Mouse (Mus musculus) heart, embryonic 13.5 days (tissue): ENCODE measurements at regions not wholly inside any gene's neighbourhood (a gene's known extent, or its start where the extent isn't known, plus 50 kb on each side); places are given as distances from the start of the nearest gene placed in this dataset.

Experiments
- ATAC-seq: fragments of 200-750 bp; cut with Nextera tagmentation; 2 replicates; pipeline ENCODE4 v1.8.0; 2017; ENCODE audit warnings: moderate TSS enrichment; ENCODE audit not compliant: insufficient number of reproducible peaks, low FRiP score, low TSS enrichment; ENCODE audit errors: extremely low read depth
- H3K27ac ChIP-seq: fragments of 300-500 bp; sonication (generic); replicated peaks from 2 replicates; pipeline ENCODE4 v1.5.1; 2015; ENCODE audit warnings: moderate library complexity, mild to moderate bottlenecking, inconsistent platforms
- H3K27me3 ChIP-seq: fragments of 300-500 bp; sonication (generic); replicated peaks from 2 replicates; pipeline ENCODE4 v1.6.1; 2015; ENCODE audit warnings: mild to moderate bottlenecking, inconsistent platforms
- H3K36me3 ChIP-seq: fragments of 300-500 bp; sonication (generic); 2 replicates; pipeline ENCODE4 v1.6.1; 2015; ENCODE audit warnings: mild to moderate bottlenecking, inconsistent platforms
- H3K4me1 ChIP-seq: fragments of 300-500 bp; sonication (generic); 2 replicates; pipeline ENCODE4 v1.6.1; 2015; ENCODE audit warnings: inconsistent platforms
- H3K4me2 ChIP-seq: fragments of 300-500 bp; sonication (generic); 2 replicates; pipeline ENCODE4 v1.6.1; 2015; ENCODE audit warnings: inconsistent platforms, mild to moderate bottlenecking, moderate library complexity
- H3K4me3 ChIP-seq: fragments of 300-500 bp; sonication (generic); 2 replicates; pipeline ENCODE4 v1.5.1; 2015; ENCODE audit warnings: moderate library complexity, mild to moderate bottlenecking, inconsistent platforms
- H3K9ac ChIP-seq: fragments of 300-500 bp; sonication (generic); 2 replicates; pipeline ENCODE4 v1.6.1; 2015; ENCODE audit warnings: inconsistent platforms, mild to moderate bottlenecking, moderate library complexity
- H3K9me3 ChIP-seq: fragments of 300-500 bp; sonication (generic); 2 replicates; pipeline ENCODE4 v1.6.1; 2016; ENCODE audit warnings: inconsistent platforms
- WGBS: fragments of 180-500 bp; shearing (Covaris S2); methylation state at CpG from one replicate; pipeline ENCODE4 v1.1.7; 2015; ENCODE audit warnings: mixed read lengths; 5-methylcytosine and 5-hydroxymethylcytosine counted together

DNA sequence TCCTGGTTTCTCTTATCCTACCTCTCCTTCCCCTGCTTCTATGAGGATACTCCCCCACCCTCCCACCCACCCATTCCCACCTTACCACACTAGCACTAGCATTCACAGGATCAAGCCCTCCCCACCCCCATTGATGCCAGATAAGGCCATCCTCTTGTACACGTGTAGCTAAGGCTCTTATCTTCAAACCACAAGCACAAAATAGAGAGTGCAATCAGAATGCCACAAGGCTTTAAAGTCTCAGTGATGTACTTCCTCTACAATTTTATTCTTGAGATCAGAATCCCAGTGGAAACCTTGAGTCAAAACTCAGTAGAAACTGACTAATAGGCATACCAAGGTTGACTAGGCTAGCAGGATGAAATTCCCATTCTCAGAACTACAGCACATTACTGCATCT is 348.4 kb downstream of the Speer2 start:
- no peaks in the 10 kb centered on the region for H3K4me1 ChIP-seq
- H3K27ac ChIP-seq: no peak overlapping the region
- H3K27me3 ChIP-seq: no peaks in the 10 kb centered on the region
- no peak for ATAC-seq
- no peaks in the 10 kb centered on the region for H3K9me3 ChIP-seq
- no peak overlapping the region for H3K4me2 ChIP-seq
- no peaks in the 10 kb centered on the region for H3K36me3 ChIP-seq
- H3K9ac ChIP-seq: no peak overlapping the region
- H3K4me3 ChIP-seq: no peak overlapping the region
- 4% methylated on average over 1 of the region's 1 CpGs for WGBS

DNA sequence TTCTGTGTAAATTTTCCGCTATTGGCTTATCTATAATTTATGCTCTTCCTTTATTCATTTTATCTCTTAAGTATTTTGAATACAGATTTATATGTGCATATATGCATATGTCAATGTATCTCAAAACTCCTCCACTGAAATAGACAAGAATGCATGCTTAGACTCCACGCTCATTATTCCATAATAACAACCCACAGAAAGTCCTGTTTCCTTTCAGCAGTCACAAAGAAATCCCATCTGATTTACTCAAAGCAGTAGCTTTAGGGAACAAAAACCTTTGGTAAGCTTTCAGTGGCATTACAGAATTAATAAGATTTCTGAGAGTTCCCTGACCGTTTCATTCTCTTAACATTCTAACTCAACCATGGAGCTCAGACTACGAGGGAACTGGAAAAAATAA is 386.2 kb downstream of the Speer2 start:
- WGBS: 66% methylated on average over 4 of the region's 4 CpGs
- ATAC-seq: no peak

DNA sequence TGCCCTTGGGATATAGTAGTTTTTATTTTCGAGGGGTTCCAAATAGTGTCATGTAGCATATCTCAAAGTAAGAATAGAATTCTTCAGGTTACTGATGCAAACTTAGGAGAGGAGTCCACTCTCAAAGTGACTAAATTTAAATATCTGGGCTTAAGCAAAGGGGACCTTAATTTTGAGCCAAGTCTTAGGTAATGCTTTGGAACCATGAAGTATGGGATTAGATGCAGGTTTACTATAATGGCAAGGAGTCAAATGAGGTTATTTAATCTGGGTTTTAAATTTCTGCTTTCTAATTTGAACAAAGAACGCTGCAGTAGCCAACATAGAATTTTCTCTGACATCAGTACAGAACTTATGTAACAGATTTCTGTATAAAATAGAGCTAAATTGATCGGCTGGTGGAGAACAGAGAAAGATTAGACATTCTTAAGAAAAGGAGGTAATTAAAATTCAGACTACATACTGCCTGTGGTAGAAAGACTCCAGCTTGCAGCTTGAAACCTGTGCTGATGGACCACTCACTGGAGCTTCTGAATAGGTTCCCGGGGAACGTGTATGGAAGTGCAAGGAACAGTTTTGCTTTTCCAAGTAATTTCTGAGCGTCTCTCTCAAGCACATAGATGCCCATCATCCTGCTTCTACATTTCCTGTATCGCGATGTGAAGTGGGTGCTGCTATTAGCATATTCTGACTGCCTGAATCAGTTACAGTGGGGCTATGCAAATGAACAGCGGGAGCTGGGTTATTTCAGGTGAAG is 394.3 kb downstream of the Speer2 start:
- WGBS: 36% methylated on average over 9 of the region's 9 CpGs
- Histone ChIP-seq H3K27me3 (no peaks in the 10 kb centered on the region), H3K9me3 (no peaks in the 10 kb centered on the region), H3K4me2 (peak overlapping the region; percentile 45), H3K36me3 (no peaks in the 10 kb centered on the region), H3K27ac (no peak overlapping the region), H3K4me3 (peak overlapping the region; percentile 19; the same call in 1 of the 2 replicates), H3K4me1 (no peaks in the 10 kb centered on the region), H3K9ac (no peak overlapping the region; the same call in 1 of the 2 replicates)
- ATAC-seq: no peak

More for the DNA sequence above, 386.2 kb downstream of the Speer2 start:
- Histone ChIP-seq H3K4me2 (no peak overlapping the region), H3K27ac (no peak overlapping the region), H3K9me3 (no peaks in the 10 kb centered on the region), H3K4me3 (no peak overlapping the region), H3K4me1 (no peaks in the 10 kb centered on the region), H3K27me3 (no peaks in the 10 kb centered on the region), H3K36me3 (no peaks in the 10 kb centered on the region), H3K9ac (no peak overlapping the region)

DNA sequence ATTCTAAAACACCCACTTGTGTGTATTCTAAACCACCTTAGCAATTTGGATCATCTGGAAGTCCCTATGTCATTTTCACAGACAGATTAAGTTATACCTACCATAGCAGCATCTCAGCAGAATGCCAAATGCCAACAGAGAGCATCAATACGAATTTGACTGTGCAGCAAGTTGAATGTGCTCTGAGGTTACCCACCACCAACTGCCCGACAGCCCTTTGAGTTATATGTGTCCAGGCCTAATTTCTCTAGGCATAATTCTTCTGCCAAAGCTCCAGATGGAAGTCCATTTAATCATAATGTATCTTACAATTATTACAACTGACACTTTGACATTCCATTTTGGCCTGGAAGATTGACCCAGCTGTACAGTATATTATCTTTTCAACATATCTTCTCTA is 404.4 kb downstream of the Speer2 start:
- Histone ChIP-seq H3K27me3 (no peaks in the 10 kb centered on the region), H3K27ac (no peak overlapping the region), H3K9me3 (no peaks in the 10 kb centered on the region), H3K36me3 (no peaks in the 10 kb centered on the region), H3K4me3 (no peak overlapping the region), H3K4me2 (no peak overlapping the region), H3K9ac (no peak overlapping the region), H3K4me1 (no peaks in the 10 kb centered on the region)
- WGBS: 70% methylated on average over 2 of the region's 2 CpGs
- no peak for ATAC-seq

DNA sequence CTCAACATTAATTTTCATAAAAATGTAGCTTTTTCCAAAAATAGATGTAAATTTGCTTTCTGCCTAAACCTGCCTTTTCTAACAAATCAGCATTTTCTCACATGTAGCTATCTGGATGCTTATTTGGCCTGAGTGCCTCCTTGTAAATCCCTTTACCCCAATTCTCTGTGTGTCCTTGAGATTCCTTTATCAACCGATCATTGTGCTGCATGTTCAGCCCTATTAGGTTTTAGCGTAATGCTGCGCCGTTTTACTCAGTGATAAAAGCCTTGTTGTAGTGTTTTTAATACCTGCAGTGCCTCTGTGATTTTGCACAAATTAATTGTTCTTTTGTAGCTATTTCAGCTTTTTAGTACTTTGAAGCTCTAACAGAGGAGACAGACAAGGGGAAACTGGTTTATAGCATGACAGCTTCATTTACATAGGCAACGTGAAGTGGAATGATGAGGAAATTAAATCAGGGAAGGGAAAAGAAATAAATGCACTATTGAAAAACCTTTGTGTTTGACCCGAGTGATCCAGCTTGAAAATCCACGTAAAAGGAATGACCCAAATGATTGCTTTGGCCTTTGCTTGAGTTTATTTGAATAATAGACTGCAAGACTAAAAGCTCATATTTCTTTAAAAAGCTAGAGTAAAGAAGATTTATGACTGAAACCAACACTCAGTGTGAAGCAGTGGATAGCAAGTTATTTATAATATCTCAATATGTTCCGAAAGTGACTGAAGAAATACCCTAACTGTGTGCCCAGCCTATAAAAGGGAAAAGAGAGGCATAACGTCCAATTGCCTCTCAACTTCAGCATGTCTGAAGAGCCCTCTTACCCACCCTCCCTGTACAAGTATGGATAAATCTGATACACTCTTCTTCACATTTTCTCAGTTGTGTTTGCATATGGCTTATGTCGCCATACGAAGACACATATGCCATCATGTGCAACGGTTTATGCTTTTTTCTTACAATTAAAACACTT is 438.6 kb downstream of the Speer2 start:
- H3K27ac ChIP-seq: no peak overlapping the region
- WGBS: 78% methylated on average over 12 of the region's 12 CpGs
- H3K36me3 ChIP-seq: no peaks in the 10 kb centered on the region
- H3K4me2 ChIP-seq: no peak overlapping the region
- no peaks in the 10 kb centered on the region for H3K27me3 ChIP-seq
- H3K4me1 ChIP-seq: no peaks in the 10 kb centered on the region
- no peak overlapping the region for H3K4me3 ChIP-seq
- ATAC-seq: no peak
- no peak overlapping the region for H3K9ac ChIP-seq
- H3K9me3 ChIP-seq: no peaks in the 10 kb centered on the region
